Mouse (Mus musculus): ENCODE measurements around the gene Nfe2l2.

Nfe2l2 gene

GRCm38 (mm10) chr2:75704234-75705161 lies at the start of gene Nfe2l2:
Gene Nfe2l2 (minus strand): TSS chr2:75704641.
- DNase-seq (ENCODE audit: low read depth): peak; percentile 99

GRCm38 (mm10) chr2:75752306-75753175 lies 48.1 kb upstream of the Nfe2l2 start:
- no peak for DNase-seq (ENCODE audit: low read depth)

DNA sequence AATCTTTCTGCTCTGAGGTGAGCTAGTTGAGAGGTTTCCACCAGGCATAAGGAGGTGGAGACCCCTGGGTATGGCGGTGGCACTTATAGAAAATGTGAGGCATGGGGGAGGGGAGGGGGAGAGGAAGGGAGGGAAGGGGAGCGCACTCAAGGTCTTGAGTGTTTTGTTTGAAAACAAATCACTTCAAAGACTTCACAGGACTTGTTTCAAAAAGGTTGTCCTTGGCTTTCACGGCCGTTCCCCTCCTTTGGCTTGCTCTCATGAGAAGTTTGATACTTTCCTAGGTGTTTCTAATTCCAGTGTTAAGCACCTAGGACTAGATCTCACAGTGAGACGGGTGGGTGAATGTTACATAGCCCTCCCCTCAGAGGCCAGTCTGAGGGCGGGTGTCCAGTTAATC lies 47.5 kb upstream of the Nfe2l2 start:
- no peak for DNase-seq (ENCODE audit: low read depth)

DNA sequence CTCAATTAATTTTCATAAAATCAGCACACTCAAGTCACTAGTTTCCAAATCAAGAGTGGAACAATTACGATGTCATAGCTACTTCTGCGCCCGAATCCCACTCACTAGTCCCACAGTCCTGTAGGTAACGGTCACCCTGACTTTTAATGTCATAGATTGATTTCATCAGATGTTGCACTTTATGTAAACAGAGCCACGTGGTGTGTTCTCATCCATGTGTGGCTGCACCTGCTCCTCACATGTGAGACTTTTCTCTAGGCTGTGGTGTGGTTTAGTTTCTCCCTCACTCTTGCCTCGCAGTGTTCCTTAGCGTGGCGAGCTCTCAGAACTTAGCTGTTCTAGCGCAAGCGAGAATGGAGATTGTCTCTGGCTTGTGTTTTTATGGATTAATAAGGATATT lies 46.4 kb upstream of the Nfe2l2 start:
- DNase-seq (ENCODE audit: low read depth): no peak

DNA sequence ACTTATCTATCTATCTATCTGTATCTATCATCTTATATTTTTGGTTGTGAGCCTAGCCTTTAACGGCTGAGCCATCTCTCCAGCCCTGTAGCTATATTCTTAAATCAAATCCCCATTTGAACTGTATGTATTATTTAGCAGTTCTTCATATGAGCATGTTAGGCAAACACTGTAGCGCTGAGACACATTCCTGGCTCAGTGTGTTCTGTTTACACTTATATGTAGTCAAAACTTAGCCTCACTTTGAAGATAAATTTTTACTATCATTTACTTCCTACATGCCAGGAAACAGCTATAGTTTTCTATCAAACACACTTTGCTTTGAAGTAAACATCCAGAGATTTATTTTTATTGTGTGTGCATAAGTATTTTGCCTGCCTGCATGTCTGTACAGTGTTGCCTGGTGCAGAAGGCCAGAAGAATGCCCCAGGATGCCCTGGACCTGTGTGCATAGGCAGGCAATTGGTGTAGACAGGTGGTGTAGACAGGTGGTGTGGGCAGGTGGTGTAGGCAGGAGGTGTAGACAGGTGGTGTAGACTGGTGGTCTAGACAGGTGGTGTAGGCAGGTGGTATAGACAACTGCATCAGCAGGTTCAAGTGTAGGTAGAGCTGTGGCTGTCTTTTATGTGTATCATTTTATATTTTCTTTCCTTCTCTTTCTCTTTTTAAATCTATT lies 45.7 kb upstream of the Nfe2l2 start:
- DNase-seq (ENCODE audit: low read depth): no peak

- DNase-seq (ENCODE audit: low read depth): no peak
Observed at GRCm38 (mm10) chr2:75748841-75749240, 44.4 kb upstream of the Nfe2l2 start.

GRCm38 (mm10) chr2:75737006-75737503 lies 32.6 kb upstream of the Nfe2l2 start:
- no peak for DNase-seq (ENCODE audit: low read depth)

DNA sequence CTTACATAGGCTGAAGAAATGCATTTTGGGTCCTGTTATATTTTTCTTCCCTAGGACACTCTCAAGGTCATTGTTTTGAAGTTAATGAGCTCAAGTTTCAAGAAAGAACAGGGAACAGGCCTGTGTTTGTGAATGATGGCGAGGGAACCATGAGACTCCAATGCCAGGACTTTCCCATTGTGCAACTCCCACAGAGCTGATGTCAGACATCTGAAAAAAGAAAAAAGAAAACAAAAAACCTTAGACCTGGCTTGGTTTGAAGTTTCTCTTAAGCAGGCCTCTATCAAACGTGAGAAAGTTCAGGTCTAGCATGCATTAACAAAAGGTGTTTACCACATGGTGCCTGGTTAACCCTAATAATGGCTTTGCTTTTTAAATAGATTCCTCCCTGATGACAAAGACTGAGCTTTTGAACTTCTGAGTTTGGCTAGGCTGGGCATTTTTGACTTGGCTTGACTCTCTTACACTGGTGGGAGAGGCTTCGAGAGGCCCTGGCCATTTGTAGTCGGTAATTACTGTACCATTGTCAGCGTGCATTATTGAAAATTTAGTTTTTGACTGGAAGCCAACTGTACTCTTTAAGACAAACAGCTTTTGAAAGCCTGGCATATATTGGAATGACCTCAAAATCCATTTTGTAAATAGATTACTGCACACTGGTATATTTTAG lies 29.9 kb upstream of the Nfe2l2 start:
- no peak for DNase-seq (ENCODE audit: low read depth)

DNA sequence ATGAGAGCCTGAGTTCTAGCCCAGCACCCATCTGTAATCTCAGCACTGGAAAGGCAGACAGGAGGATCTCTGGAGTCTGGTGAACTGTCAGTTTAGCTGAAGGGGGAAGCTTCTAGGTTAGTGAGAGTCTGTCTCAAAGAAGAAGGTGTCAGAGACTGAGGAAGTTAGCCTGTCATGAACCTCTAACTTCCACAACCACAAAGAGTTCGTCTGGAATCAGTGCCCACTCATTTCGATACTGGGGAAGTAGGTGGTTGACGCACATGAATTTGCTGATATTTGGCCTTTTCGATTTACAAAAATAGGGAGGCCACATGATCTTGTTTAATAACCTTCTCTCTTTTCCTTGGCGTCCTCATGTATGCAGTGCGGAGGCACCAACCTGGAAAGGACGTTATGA lies 28.7 kb upstream of the Nfe2l2 start:
- DNase-seq (ENCODE audit: low read depth): peak; percentile 24

GRCm38 (mm10) chr2:75731929-75732328 lies 27.5 kb upstream of the Nfe2l2 start:
- DNase-seq (ENCODE audit: low read depth): no peak

GRCm38 (mm10) chr2:75731233-75731651 lies 26.8 kb upstream of the Nfe2l2 start:
- DNase-seq (ENCODE audit: low read depth): peak; percentile 45

- DNase-seq (ENCODE audit: low read depth): no peak
Observed at GRCm38 (mm10) chr2:75730052-75730451, 25.6 kb upstream of the Nfe2l2 start.

GRCm38 (mm10) chr2:75724863-75725445 lies 20.5 kb upstream of the Nfe2l2 start:
- DNase-seq (ENCODE audit: low read depth): no peak

- DNase-seq (ENCODE audit: low read depth): no peak
Observed at GRCm38 (mm10) chr2:75723481-75723880, 19.0 kb upstream of the Nfe2l2 start.

- DNase-seq (ENCODE audit: low read depth): no peak
Observed at GRCm38 (mm10) chr2:75722893-75723292, 18.5 kb upstream of the Nfe2l2 start.

DNA sequence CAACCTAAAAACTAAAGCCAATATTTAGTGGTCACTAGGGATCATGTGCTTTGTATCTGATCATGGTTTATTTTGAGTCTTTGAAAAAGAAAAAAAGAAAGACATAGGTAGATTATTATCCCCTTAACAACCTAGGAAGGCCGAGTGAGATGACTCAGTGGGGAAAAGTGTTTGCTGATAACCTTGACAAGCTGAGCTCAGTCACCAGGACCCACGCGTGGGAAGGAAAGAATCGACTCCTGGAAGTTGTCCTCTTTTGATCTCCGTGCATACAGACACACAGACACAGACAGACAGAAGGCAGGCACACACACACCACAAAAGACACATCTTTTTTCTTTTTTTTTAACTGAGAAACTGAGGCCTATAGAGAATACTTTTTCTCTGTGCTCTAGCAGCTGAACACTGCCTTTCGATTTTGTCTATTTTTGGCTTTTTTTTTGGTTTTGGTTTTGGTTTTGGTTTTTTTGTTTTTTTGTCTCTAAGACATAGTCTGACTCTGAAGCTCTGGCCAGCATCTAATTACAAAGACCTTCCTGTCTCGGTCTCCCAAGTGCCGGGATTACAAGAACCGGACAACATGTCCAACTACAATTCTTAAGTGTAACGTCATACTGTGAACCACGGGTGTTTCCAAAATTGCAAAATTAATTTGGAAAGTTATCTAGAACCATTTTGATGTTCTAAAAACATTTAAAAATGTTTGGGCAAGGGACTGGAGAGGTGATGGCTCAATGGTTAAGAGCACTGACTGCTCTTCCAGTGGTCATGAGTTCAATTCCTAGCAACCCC lies 16.0 kb upstream of the Nfe2l2 start:
- DNase-seq (ENCODE audit: low read depth): no peak

DNA sequence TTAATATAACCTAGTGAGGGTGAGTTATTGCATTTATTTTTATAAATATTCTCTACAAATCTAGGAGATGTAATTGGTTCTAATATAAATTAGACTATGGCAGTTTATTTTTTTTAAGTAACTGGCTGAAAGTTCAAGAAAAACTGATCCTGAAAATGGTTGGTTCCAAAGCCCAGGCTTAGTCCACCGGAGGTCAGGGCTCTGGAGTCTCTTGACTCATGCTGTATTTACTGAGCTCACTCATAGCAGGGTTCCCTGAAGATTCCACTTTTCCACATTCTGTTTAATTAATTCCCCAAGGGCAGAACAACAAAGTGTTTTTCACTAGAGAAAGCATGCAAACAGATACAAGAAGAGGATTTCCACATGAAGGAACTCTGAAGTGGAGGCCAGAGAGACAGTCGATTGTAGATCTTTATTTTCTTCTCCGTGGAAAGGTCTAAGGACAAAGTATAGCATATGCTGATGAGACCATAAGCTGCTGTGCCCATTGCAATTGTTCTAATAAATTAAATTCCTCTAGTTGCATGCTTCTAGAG lies 15.0 kb upstream of the Nfe2l2 start:
- DNase-seq (ENCODE audit: low read depth): no peak

- no peak for DNase-seq (ENCODE audit: low read depth)
Observed at GRCm38 (mm10) chr2:75716046-75717016, 11.9 kb upstream of the Nfe2l2 start.

DNA sequence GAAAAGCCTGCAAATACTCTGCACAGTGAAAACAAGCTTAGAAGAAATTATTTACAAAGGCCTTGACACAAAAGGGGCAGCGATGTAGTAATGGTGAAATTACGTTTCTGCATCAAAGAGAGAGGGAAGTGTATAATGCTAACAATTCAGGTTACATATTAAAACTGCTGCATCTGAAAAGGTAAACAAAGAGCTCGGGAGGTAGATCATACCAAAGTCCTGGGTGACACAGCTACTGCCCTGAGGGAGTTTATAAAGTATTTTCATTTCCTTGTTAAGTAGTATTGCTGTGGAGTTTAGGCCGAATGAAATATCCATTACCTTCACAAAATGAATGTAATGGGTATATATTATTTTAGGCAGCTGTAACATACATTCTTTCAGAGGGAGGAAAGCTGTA lies 10.3 kb upstream of the Nfe2l2 start:
- DNase-seq (ENCODE audit: low read depth): no peak

Measured in c-Kit-positive CD71-negative TER-119-negative erythroid progenitor cells, embryonic 14.5 days (primary cell).